In the genomic region with DNA sequence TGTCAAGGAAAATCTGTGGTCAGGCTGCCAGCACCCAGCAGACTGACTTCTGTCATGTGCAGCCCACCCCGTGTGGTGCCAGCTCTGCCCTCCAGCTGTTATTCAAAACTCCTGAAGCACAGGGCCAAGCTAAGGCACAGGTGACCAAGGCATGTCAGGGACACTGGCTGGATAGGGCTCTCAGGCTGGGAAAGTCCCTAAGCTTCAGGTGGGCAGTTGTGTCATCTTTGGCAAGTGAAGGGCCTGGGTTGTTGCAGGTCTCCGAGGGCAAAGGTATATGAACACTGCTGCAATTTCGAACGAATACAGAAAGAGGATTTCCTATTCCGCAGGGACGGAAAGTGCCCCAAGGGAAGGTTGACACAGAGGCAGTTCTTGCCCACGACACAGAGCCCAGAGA, we compare ENCODE assay signal across 8 mouse cellular contexts. TPM values are rescaled to one million over a fixed set of nuclear protein-coding genes. Genes with fewer than 3 reads are reported as not detected.
DNase-seq lines count a peak whose midpoint lies in the region; ATAC-seq and TF ChIP-seq lines count a peak whose summit lies in the region.

No protein-coding gene starts in this region.

- no peak for ATAC-seq in heart, embryonic 12.5 days (ENCODE audit: insufficient number of reproducible peaks, low FRiP score)
- ATAC-seq in G1E (ENCODE audit: extremely low read depth, insufficient number of reproducible peaks, low FRiP score, poor library complexity, severe bottlenecking), result no peak
- no peak for ATAC-seq in limb, embryonic 15.5 days (ENCODE audit: insufficient number of reproducible peaks, low FRiP score, low TSS enrichment, low read depth)
- no peak for ATAC-seq in stomach, embryonic 16.5 days (ENCODE audit: insufficient read depth, low FRiP score)

- peak overlapping the region; percentile 85 for H3K9ac ChIP-seq in heart, embryonic 12.5 days
- peak overlapping the region; percentile 71 for H3K9ac ChIP-seq in limb, embryonic 15.5 days
- H3K9ac ChIP-seq in stomach, embryonic 16.5 days (ENCODE audit: low read length), result peak overlapping the region; percentile 82

- peaks cover 70% of the 10 kb centered on the region for H3K4me1 ChIP-seq in heart, embryonic 12.5 days (replicated peaks)
- H3K4me1 ChIP-seq in G1E (ENCODE audit: insufficient read depth, low read depth, low read length), result peaks cover 94% of the 10 kb centered on the region
- peaks cover 80% of the 10 kb centered on the region for H3K4me1 ChIP-seq in forebrain, embryonic 10.5 days
- peaks cover 63% of the 10 kb centered on the region for H3K4me1 ChIP-seq in limb, embryonic 15.5 days
- H3K4me1 ChIP-seq in stomach, embryonic 16.5 days (ENCODE audit: control insufficient read depth, insufficient read depth, low read length), result peaks cover 54% of the 10 kb centered on the region

- H3K27ac ChIP-seq in heart, embryonic 12.5 days (ENCODE audit: poor library complexity, severe bottlenecking), result no peak overlapping the region
- peak overlapping the region; percentile 78 for H3K27ac ChIP-seq in forebrain, embryonic 10.5 days
- H3K27ac ChIP-seq in limb, embryonic 15.5 days, result peak overlapping the region; percentile 54; the same call in 1 of the 2 replicates
- 0 out of 2 replicates have a peak overlapping the region, but pooled peaks have one; percentile 25 for H3K27ac ChIP-seq in stomach, embryonic 16.5 days (ENCODE audit: low read length)

- H3K27me3 ChIP-seq in heart, embryonic 12.5 days (replicated peaks), result peaks cover 17% of the 10 kb centered on the region
- H3K27me3 ChIP-seq in G1E (ENCODE audit: insufficient read depth, low read length), result no peaks in the 10 kb centered on the region
- H3K27me3 ChIP-seq in forebrain, embryonic 10.5 days (ENCODE audit: poor library complexity, severe bottlenecking), result peaks cover 45% of the 10 kb centered on the region
- no peaks in the 10 kb centered on the region; the same call in none of the 2 replicates for H3K27me3 ChIP-seq in limb, embryonic 15.5 days
- H3K27me3 ChIP-seq in stomach, embryonic 16.5 days (ENCODE audit: control insufficient read depth, insufficient read depth, low read length), result peaks cover 14% of the 10 kb centered on the region; the same call in 1 of the 2 replicates

- H3K4me2 ChIP-seq in heart, embryonic 12.5 days, result peak overlapping the region; percentile 89
- peak overlapping the region; percentile 91 for H3K4me2 ChIP-seq in limb, embryonic 15.5 days
- peak overlapping the region; percentile 90 for H3K4me2 ChIP-seq in stomach, embryonic 16.5 days (ENCODE audit: low read depth, low read length)

- H3K9me3 ChIP-seq in heart, embryonic 12.5 days (replicated peaks), result no peaks in the 10 kb centered on the region
- no peaks in the 10 kb centered on the region for H3K9me3 ChIP-seq in G1E (replicated peaks)
- H3K9me3 ChIP-seq in forebrain, embryonic 10.5 days, result no peaks in the 10 kb centered on the region
- H3K9me3 ChIP-seq in limb, embryonic 15.5 days, result no peaks in the 10 kb centered on the region
- no peaks in the 10 kb centered on the region for H3K9me3 ChIP-seq in stomach, embryonic 16.5 days (replicated peaks; ENCODE audit: control insufficient read depth, low read length)

- H3K36me3 ChIP-seq in heart, embryonic 12.5 days, result no peaks in the 10 kb centered on the region
- peaks cover 49% of the 10 kb centered on the region for H3K36me3 ChIP-seq in G1E (replicated peaks)
- H3K36me3 ChIP-seq in forebrain, embryonic 10.5 days (replicated peaks), result no peaks in the 10 kb centered on the region
- no peaks in the 10 kb centered on the region for H3K36me3 ChIP-seq in limb, embryonic 15.5 days
- H3K36me3 ChIP-seq in stomach, embryonic 16.5 days (ENCODE audit: control insufficient read depth, insufficient read depth, low read length), result no peaks in the 10 kb centered on the region

- DNase-seq in heart, postnatal 4 days, result no peak
- no peak for DNase-seq in G1E (ENCODE audit: low spot score)
- DNase-seq in forebrain, embryonic 10.5 days (ENCODE audit: extremely low spot score, low spot score), result no peak
- no peak for DNase-seq in frontal cortex, postnatal 14 days (ENCODE audit: low spot score in 2 of 2)
- no peak for DNase-seq in right cerebral cortex, adult 2 months (ENCODE audit: low spot score in 2 of 2)

- TF ChIP-seq CTCF in G1E (IDR thresholded peaks at IDR 0.05; ENCODE audit: low read depth, low read length), result no peak

- WGBS in heart, embryonic 12.5 days, result 12% methylated on average over 7 of the region's 7 CpGs
- 14% methylated on average over 7 of the region's 7 CpGs for WGBS in forebrain, embryonic 10.5 days
- 6% methylated on average over 7 of the region's 7 CpGs for WGBS in limb, embryonic 15.5 days
- whole genome bisulfite sequencing in stomach, embryonic 16.5 days, result 6% methylated on average over 7 of the region's 7 CpGs

- H3K4me3 ChIP-seq in heart, embryonic 12.5 days, result peak overlapping the region; percentile 79
- peak overlapping the region; percentile 97 for H3K4me3 ChIP-seq in G1E (ENCODE audit: low read depth, low read length)
- peak overlapping the region; percentile 67 for H3K4me3 ChIP-seq in forebrain, embryonic 10.5 days
- H3K4me3 ChIP-seq in limb, embryonic 15.5 days, result peak overlapping the region; percentile 71
- H3K4me3 ChIP-seq in stomach, embryonic 16.5 days (replicated peaks; ENCODE audit: low read length), result peak overlapping the region; percentile 67

RNA-seq across cellular contexts. Expression of gene Tbc1d24, which starts 0.5 kb away (rescaled TPM):
- polyA plus RNA-seq in heart, embryonic 12.5 days (2016; fragmentation: Nextera tagmentation; extraction: Ambion mirVana), result 5.1 and 5.3 TPM in 2 replicates
- 10 to 100 TPM in 1 of 2 experiments, 1 to 10 TPM in 1; 9.6 to 10.9 TPM for total RNA-seq in heart, postnatal 4 days (2021)
- total RNA-seq in G1E (2014; fragmentation: Nextera tagmentation) (94.0 and 120 TPM in 2 replicates), G1E (2017) (57.9 and 59.1 TPM in 2 replicates)
- 14.6 and 23.4 TPM in 2 replicates for polyA plus RNA-seq in G1E (2012)
- polyA plus RNA-seq in forebrain, embryonic 10.5 days (2016; fragmentation: Nextera tagmentation; extraction: Ambion mirVana), result 6.8 and 7.5 TPM in 2 replicates
- polyA plus RNA-seq in limb, embryonic 15.5 days (2015; fragmentation: Nextera tagmentation; extraction: Ambion mirVana), result 7.3 and 7.4 TPM in 2 replicates
- 3.6 and 5.4 TPM in 2 replicates for polyA plus RNA-seq in stomach, embryonic 16.5 days (2015; fragmentation: Nextera tagmentation; extraction: Ambion mirVana)

RNA-seq across cellular contexts. Expression of gene Ntn3, which starts 4.5 kb away (rescaled TPM):
- polyA plus RNA-seq in heart, embryonic 12.5 days (2016; fragmentation: Nextera tagmentation; extraction: Ambion mirVana), result 2.0 and 2.6 TPM in 2 replicates
- total RNA-seq in heart, postnatal 4 days (2021), result 1 to 10 TPM; 2.3 to 2.4 TPM
- total RNA-seq in G1E (2014; fragmentation: Nextera tagmentation), result 3.8 and 3.9 TPM in 2 replicates
- total RNA-seq in G1E (2017), result 1.5 and 2.1 TPM in 2 replicates
- 1.6 and 1.8 TPM in 2 replicates for polyA plus RNA-seq in G1E (2012)
- polyA plus RNA-seq in forebrain, embryonic 10.5 days (2016; fragmentation: Nextera tagmentation; extraction: Ambion mirVana), result 2.3 and 2.9 TPM in 2 replicates
- 8.8 and 13.8 TPM in 2 replicates for polyA plus RNA-seq in limb, embryonic 15.5 days (2015; fragmentation: Nextera tagmentation; extraction: Ambion mirVana)
- polyA plus RNA-seq in stomach, embryonic 16.5 days (2015; fragmentation: Nextera tagmentation; extraction: Ambion mirVana), result 4.0 and 5.4 TPM in 2 replicates

RNA-seq across cellular contexts. Expression of gene Tedc2, which starts 15.8 kb away (rescaled TPM):
- 6.0 and 7.5 TPM in 2 replicates for polyA plus RNA-seq in heart, embryonic 12.5 days (2016; fragmentation: Nextera tagmentation; extraction: Ambion mirVana)
- total RNA-seq in heart, postnatal 4 days (2021), result 1 to 10 TPM; 4.2 to 5.1 TPM
- total RNA-seq in G1E (2014; fragmentation: Nextera tagmentation) (22.8 and 41.7 TPM in 2 replicates), G1E (2017) (38.3 and 46.5 TPM in 2 replicates)
- polyA plus RNA-seq in G1E (2012), result 47.0 and 55.1 TPM in 2 replicates
- polyA plus RNA-seq in forebrain, embryonic 10.5 days (2016; fragmentation: Nextera tagmentation; extraction: Ambion mirVana), result 22.1 and 22.6 TPM in 2 replicates
- 10.3 and 11.4 TPM in 2 replicates for polyA plus RNA-seq in limb, embryonic 15.5 days (2015; fragmentation: Nextera tagmentation; extraction: Ambion mirVana)
- polyA plus RNA-seq in stomach, embryonic 16.5 days (2015; fragmentation: Nextera tagmentation; extraction: Ambion mirVana), result 7.6 and 9.7 TPM in 2 replicates

RNA-seq across cellular contexts. Expression of gene Atp6v0c, which starts 35.3 kb away (rescaled TPM):
- polyA plus RNA-seq in heart, embryonic 12.5 days (2016; fragmentation: Nextera tagmentation; extraction: Ambion mirVana), result 534 and 535 TPM in 2 replicates
- 100 to 1,000 TPM; 291 to 298 TPM for total RNA-seq in heart, postnatal 4 days (2021)
- total RNA-seq in G1E (2014; fragmentation: Nextera tagmentation), result 126 and 189 TPM in 2 replicates
- total RNA-seq in G1E (2017), result 61.1 and 65.5 TPM in 2 replicates
- 209 and 285 TPM in 2 replicates for polyA plus RNA-seq in G1E (2012)
- 419 and 421 TPM in 2 replicates for polyA plus RNA-seq in forebrain, embryonic 10.5 days (2016; fragmentation: Nextera tagmentation; extraction: Ambion mirVana)
- polyA plus RNA-seq in limb, embryonic 15.5 days (2015; fragmentation: Nextera tagmentation; extraction: Ambion mirVana), result 488 and 521 TPM in 2 replicates
- 504 and 564 TPM in 2 replicates for polyA plus RNA-seq in stomach, embryonic 16.5 days (2015; fragmentation: Nextera tagmentation; extraction: Ambion mirVana)

RNA-seq across cellular contexts. Expression of gene Amdhd2, which starts 41.3 kb away (rescaled TPM):
- 28.1 and 28.8 TPM in 2 replicates for polyA plus RNA-seq in heart, embryonic 12.5 days (2016; fragmentation: Nextera tagmentation; extraction: Ambion mirVana)
- 10 to 100 TPM; 19.5 to 19.6 TPM for total RNA-seq in heart, postnatal 4 days (2021)
- total RNA-seq in G1E (2014; fragmentation: Nextera tagmentation) (7.2 and 18.7 TPM in 2 replicates), G1E (2017) (60.2 and 66.4 TPM in 2 replicates)
- polyA plus RNA-seq in G1E (2012), result 44.1 and 45.3 TPM in 2 replicates
- polyA plus RNA-seq in forebrain, embryonic 10.5 days (2016; fragmentation: Nextera tagmentation; extraction: Ambion mirVana), result 40.2 and 44.7 TPM in 2 replicates
- 30.0 and 30.7 TPM in 2 replicates for polyA plus RNA-seq in limb, embryonic 15.5 days (2015; fragmentation: Nextera tagmentation; extraction: Ambion mirVana)
- polyA plus RNA-seq in stomach, embryonic 16.5 days (2015; fragmentation: Nextera tagmentation; extraction: Ambion mirVana), result 26.1 and 27.0 TPM in 2 replicates
